Mouse (Mus musculus): ENCODE measurements around the gene Cd300ld5.

DNA sequence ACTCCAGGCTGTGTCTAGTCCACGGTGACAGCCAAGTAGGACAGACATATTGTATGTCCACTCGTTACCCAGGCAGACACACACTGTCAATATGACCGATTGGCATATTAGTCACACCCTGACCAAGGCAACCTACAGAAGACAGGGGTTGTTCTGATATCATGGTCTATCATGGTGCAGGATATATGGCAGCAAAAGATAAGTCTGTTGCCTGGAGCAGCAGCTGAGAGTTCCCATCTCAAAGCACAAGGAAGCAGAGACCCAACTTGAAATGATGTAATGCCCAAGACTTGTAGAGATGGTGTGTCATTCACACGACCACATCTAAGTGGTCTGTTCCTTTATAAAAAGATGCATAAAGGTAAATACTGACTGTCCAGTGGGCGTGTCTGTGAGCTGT is 41.1 kb upstream of the Cd300ld5 start:
- TF ChIP-seq CTCF (IDR thresholded peaks at IDR 0.05; ENCODE audit: insufficient read depth, low read length) (no peak), POLR2A (IDR thresholded peaks at IDR 0.05; ENCODE audit: borderline replicate concordance, extremely low read depth, low read depth, low read length) (no peak)
